Mouse (Mus musculus): Measurements from ENCODE around the gene Ckap5. TPM values are rescaled to one million over a fixed set of nuclear protein-coding genes. Genes with fewer than 3 reads are reported as not detected.

Gene Ckap5
- total and polyA plus RNA-seq, 2 experiments from 2014 or later: 103 to 142 TPM

DNA sequence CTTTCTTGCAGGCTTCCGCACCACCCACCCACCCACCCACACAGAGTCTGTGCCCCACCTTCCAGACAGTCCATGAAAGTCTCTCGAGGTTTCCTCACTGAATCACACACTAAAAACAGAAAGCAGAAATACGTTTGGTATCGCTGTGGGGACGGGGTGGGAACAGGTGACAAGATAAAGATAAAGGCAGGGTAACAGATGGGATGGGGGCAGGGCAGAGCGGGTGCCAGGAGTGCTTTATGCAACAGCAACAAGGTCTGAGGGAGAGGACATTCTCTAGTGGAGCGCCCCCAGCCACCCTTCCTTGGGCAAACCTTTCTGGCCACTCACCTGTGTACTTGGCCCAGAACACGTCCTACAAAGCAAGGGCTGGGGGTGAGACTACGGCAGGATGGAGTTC, 108.3 kb downstream of the Ckap5 start:
- Histone ChIP-seq H3K27ac (ENCODE audit: low read depth, low read length) (no peak overlapping the region), H3K4me3 (ENCODE audit: low read depth, low read length) (no peak overlapping the region), H3K4me1 (ENCODE audit: insufficient read depth) (no peaks in the 10 kb centered on the region), H3K27me3 (ENCODE audit: insufficient read depth, low read length) (no peaks in the 10 kb centered on the region), H3K9ac (no peak overlapping the region), H3K9me3 (ENCODE audit: low read length) (no peaks in the 10 kb centered on the region), H3K36me3 (ENCODE audit: insufficient read depth) (no peaks in the 10 kb centered on the region), H3K4me2 (ENCODE audit: low read depth) (no peak overlapping the region)
- DNase-seq: no peak
- no peak for TF ChIP-seq CTCF (IDR thresholded peaks at IDR 0.05; ENCODE audit: low read depth)
- 78% methylated on average over 9 of the region's 9 CpGs for WGBS
- ATAC-seq: no peak

DNA sequence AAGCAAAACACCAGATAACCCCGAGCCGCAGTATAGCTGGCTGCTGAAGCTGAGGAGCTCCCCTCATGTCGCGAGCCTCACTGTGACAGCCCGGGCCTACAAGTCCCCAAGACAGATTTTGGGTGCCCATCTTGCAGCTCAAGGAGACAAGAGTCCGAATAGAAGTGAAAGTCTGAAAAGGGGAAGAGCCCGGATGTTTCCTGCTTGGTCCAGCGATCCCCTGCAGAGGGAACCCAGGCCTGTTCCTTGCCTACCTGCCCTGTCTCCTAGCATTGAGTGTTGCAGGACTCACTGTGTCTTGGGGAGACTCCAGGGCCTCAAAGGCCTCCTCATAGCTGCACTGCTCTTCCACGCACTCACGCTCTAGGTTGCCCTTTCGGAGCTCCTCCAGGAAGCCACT, 108.9 kb downstream of the Ckap5 start:
- ATAC-seq: no peak
- no peak overlapping the region for H3K4me2 ChIP-seq (ENCODE audit: low read depth)
- H3K9me3 ChIP-seq (ENCODE audit: low read length): no peaks in the 10 kb centered on the region
- no peaks in the 10 kb centered on the region for H3K4me1 ChIP-seq (ENCODE audit: insufficient read depth)
- no peak for TF ChIP-seq CTCF (IDR thresholded peaks at IDR 0.05; ENCODE audit: low read depth)
- H3K36me3 ChIP-seq (ENCODE audit: insufficient read depth): no peaks in the 10 kb centered on the region
- WGBS: 89% methylated on average over 11 of the region's 11 CpGs
- H3K27ac ChIP-seq (ENCODE audit: low read depth, low read length): no peak overlapping the region
- H3K9ac ChIP-seq: no peak overlapping the region
- no peak for DNase-seq
- H3K27me3 ChIP-seq (ENCODE audit: insufficient read depth, low read length): no peaks in the 10 kb centered on the region
- no peak overlapping the region for H3K4me3 ChIP-seq (ENCODE audit: low read depth, low read length)

- no peaks in the 10 kb centered on the region for H3K9me3 ChIP-seq (ENCODE audit: low read length)
These were observed 109.7 kb downstream of the Ckap5 start, which contains the start of gene F2 for GRCm38 (mm10) chr2:91636229-91636628. Gene F2, minus strand, starts transcription at chr2:91636414.

DNA sequence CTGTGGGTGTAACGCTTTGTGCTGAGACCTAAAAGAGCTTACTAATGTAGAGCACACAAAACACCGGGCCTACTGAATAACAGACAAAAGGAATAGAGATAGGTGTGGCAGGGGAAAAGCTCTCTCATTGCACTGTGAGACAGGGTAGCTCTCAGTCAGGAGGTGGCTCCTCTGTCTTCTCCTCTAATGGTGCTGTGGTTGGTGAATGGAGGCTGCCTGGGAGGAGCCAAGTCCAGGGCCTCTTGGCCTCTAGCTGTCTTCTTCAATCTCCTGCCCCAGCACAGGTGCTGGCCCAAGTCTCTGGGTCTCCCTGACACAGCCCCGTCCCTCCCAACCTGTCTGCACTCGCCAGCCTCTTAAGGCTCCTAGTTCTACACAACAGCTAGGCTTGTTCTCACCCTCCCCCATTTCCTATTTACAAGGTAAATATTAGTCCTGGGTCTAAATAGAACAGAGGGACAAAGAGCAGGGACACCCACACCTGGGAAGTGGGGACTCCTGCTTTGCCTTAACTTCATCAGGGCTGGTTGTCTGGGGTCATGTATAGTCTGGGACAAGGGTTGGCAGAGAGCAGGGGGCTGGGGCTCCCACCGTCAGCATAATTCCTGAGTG, 110.3 kb downstream of the Ckap5 start:
- H3K27me3 ChIP-seq (ENCODE audit: insufficient read depth, low read length): no peaks in the 10 kb centered on the region
- H3K36me3 ChIP-seq (ENCODE audit: insufficient read depth): no peaks in the 10 kb centered on the region
- no peak overlapping the region for H3K27ac ChIP-seq (ENCODE audit: low read depth, low read length)
- H3K9me3 ChIP-seq (ENCODE audit: low read length): no peaks in the 10 kb centered on the region
- no peak for TF ChIP-seq CTCF (IDR thresholded peaks at IDR 0.05; ENCODE audit: low read depth)
- H3K4me1 ChIP-seq (ENCODE audit: insufficient read depth): no peaks in the 10 kb centered on the region
- no peak for ATAC-seq
- 82% methylated on average over 5 of the region's 5 CpGs for WGBS
- no peak overlapping the region for H3K9ac ChIP-seq
- no peak overlapping the region for H3K4me2 ChIP-seq (ENCODE audit: low read depth)
- no peak overlapping the region for H3K4me3 ChIP-seq (ENCODE audit: low read depth, low read length)
- DNase-seq: no peak

More at GRCm38 (mm10) chr2:91636229-91636628, 109.7 kb downstream of the Ckap5 start, which contains the start of gene F2:
- 90% methylated on average over 8 of the region's 8 CpGs for WGBS
- H3K9ac ChIP-seq: no peak within 1 kb of the TSS
- no peak within 1 kb of the TSS for H3K4me3 ChIP-seq (ENCODE audit: low read depth, low read length)
- DNase-seq: no peak
- no peak within 1 kb of the TSS for H3K4me2 ChIP-seq (ENCODE audit: low read depth)
- no peaks in the 10 kb centered on the region for H3K27me3 ChIP-seq (ENCODE audit: insufficient read depth, low read length)
- no peak for ATAC-seq
- no peaks in the 10 kb centered on the region for H3K36me3 ChIP-seq (ENCODE audit: insufficient read depth)
- H3K4me1 ChIP-seq (ENCODE audit: insufficient read depth): no peaks in the 10 kb centered on the region
- no peak within 1 kb of the TSS for H3K27ac ChIP-seq (ENCODE audit: low read depth, low read length)
- no peak for TF ChIP-seq CTCF (IDR thresholded peaks at IDR 0.05; ENCODE audit: low read depth)

GRCm38 (mm10) chr2:91638931-91639330, 112.4 kb downstream of the Ckap5 start:
- 84% methylated on average over 6 of the region's 6 CpGs for WGBS
- no peak for TF ChIP-seq CTCF (IDR thresholded peaks at IDR 0.05; ENCODE audit: low read depth)
- H3K4me2 ChIP-seq (ENCODE audit: low read depth): no peak overlapping the region
- ATAC-seq: no peak
- peaks cover 9% of the 10 kb centered on the region for H3K36me3 ChIP-seq (ENCODE audit: insufficient read depth)
- H3K27me3 ChIP-seq (ENCODE audit: insufficient read depth, low read length): no peaks in the 10 kb centered on the region
- no peaks in the 10 kb centered on the region for H3K4me1 ChIP-seq (ENCODE audit: insufficient read depth)
- DNase-seq: no peak
- H3K9ac ChIP-seq: no peak overlapping the region
- no peaks in the 10 kb centered on the region for H3K9me3 ChIP-seq (ENCODE audit: low read length)
- no peak overlapping the region for H3K4me3 ChIP-seq (ENCODE audit: low read depth, low read length)
- no peak overlapping the region for H3K27ac ChIP-seq (ENCODE audit: low read depth, low read length)

- no peak overlapping the region for H3K9ac ChIP-seq
- H3K9me3 ChIP-seq (ENCODE audit: low read length): no peaks in the 10 kb centered on the region
- no peaks in the 10 kb centered on the region for H3K4me1 ChIP-seq (ENCODE audit: insufficient read depth)
- 96% methylated on average over 2 of the region's 2 CpGs for WGBS
- peaks cover 49% of the 10 kb centered on the region for H3K36me3 ChIP-seq (ENCODE audit: insufficient read depth)
- no peak overlapping the region for H3K4me2 ChIP-seq (ENCODE audit: low read depth)
- H3K27me3 ChIP-seq (ENCODE audit: insufficient read depth, low read length): no peaks in the 10 kb centered on the region
- no peak for DNase-seq
- H3K27ac ChIP-seq (ENCODE audit: low read depth, low read length): no peak overlapping the region
- ATAC-seq: no peak
- no peak overlapping the region for H3K4me3 ChIP-seq (ENCODE audit: low read depth, low read length)
- no peak for TF ChIP-seq CTCF (IDR thresholded peaks at IDR 0.05; ENCODE audit: low read depth)
These were observed 116.4 kb downstream of the Ckap5 start for GRCm38 (mm10) chr2:91642825-91643415.

- H3K27ac ChIP-seq (ENCODE audit: low read depth, low read length): no peak overlapping the region
- H3K9ac ChIP-seq: no peak overlapping the region
- no peaks in the 10 kb centered on the region for H3K27me3 ChIP-seq (ENCODE audit: insufficient read depth, low read length)
- DNase-seq (no peak), ATAC-seq (no peak)
- peaks cover 3% of the 10 kb centered on the region; the same call in 1 of the 2 replicates for H3K4me1 ChIP-seq (ENCODE audit: insufficient read depth)
- WGBS: 92% methylated on average over 11 of the region's 11 CpGs
- H3K36me3 ChIP-seq (ENCODE audit: insufficient read depth): peaks cover 49% of the 10 kb centered on the region
- TF ChIP-seq CTCF (IDR thresholded peaks at IDR 0.05; ENCODE audit: low read depth): no peak
- no peak overlapping the region for H3K4me3 ChIP-seq (ENCODE audit: low read depth, low read length)
- no peak overlapping the region for H3K4me2 ChIP-seq (ENCODE audit: low read depth)
- H3K9me3 ChIP-seq (ENCODE audit: low read length): no peaks in the 10 kb centered on the region
These were observed 117.5 kb downstream of the Ckap5 start for GRCm38 (mm10) chr2:91644021-91644420.
